Mouse (Mus musculus) myocyte (in vitro differentiated cells): ENCODE data around the gene Bola3. TPM values are rescaled to one million over a fixed set of nuclear protein-coding genes. Genes with fewer than 3 reads are reported as not detected.

Source experiments
- H3K27me3 ChIP-seq: one replicate; pipeline ENCODE4 v1.6.1; 2011; ENCODE audit not compliant: control insufficient read depth, insufficient read depth, insufficient read length
- H3K36me3 ChIP-seq: one replicate; pipeline ENCODE4 v1.6.1; 2011; ENCODE audit not compliant: control insufficient read depth, insufficient read depth
- H3K4me2 ChIP-seq: one replicate; pipeline ENCODE4 v1.6.1; 2011; ENCODE audit warnings: low read depth, control low read depth
- H3K4me3 ChIP-seq: one replicate; pipeline ENCODE4 v1.5.1; 2011; ENCODE audit warnings: mild to moderate bottlenecking, control low read depth, moderate library complexity
- H3K79me2 ChIP-seq: one replicate; pipeline ENCODE4 v1.6.1; 2011; ENCODE audit not compliant: control insufficient read depth, insufficient read depth
- H3ac ChIP-seq: one replicate; pipeline ENCODE4 v1.6.1; 2011; ENCODE audit not compliant: control insufficient read depth, insufficient read length
- CEBPB ChIP-seq: IDR thresholded peaks from 2 replicates; pipeline ENCODE4 v1.6.1; 2011; ENCODE audit warnings: mild to moderate bottlenecking, moderate library complexity; ENCODE audit not compliant: poor library complexity, insufficient read depth, severe bottlenecking
- E2F4 ChIP-seq: IDR thresholded peaks from one replicate; pipeline ENCODE4 v1.6.1; 2011; ENCODE audit warnings: mild to moderate bottlenecking, control low read depth, moderate library complexity; ENCODE audit not compliant: insufficient read depth
- MAX ChIP-seq: IDR thresholded peaks from one replicate; pipeline ENCODE4 v1.6.1; 2011; ENCODE audit warnings: low read depth, mild to moderate bottlenecking, control low read depth
- MYOD1 ChIP-seq, 3 experiments: IDR thresholded peaks; one replicate each; pipeline ENCODE4 v1.6.1; 2011; ENCODE audit warnings: control low read depth in 2 of 3, low read depth in 2 of 3, mild to moderate bottlenecking in 2 of 3, moderate library complexity in 1 of 3; ENCODE audit not compliant: insufficient read length in 2 of 3, control insufficient read depth in 1 of 3
- MYOG ChIP-seq, 3 experiments: IDR thresholded peaks; one replicate each; pipeline ENCODE4 v1.6.1; 2011; ENCODE audit warnings: control low read depth in 2 of 3, low read depth in 2 of 3, mild to moderate bottlenecking in 2 of 3; ENCODE audit not compliant: insufficient read length in 2 of 3, control insufficient read depth in 1 of 3, insufficient read depth in 1 of 3
- POLR2A ChIP-seq: IDR thresholded peaks from one replicate; pipeline ENCODE4 v1.6.1; 2011; ENCODE audit warnings: low read depth, mild to moderate bottlenecking, control low read depth, moderate library complexity; ENCODE audit not compliant: insufficient read length
- POLR2AphosphoS2 ChIP-seq: IDR thresholded peaks from one replicate; pipeline ENCODE4 v1.6.1; 2011; ENCODE audit warnings: low read depth, control low read depth; ENCODE audit not compliant: insufficient read length
- REST ChIP-seq: IDR thresholded peaks from one replicate; pipeline ENCODE4 v1.6.1; 2011; ENCODE audit warnings: mild to moderate bottlenecking, control low read depth, moderate library complexity; ENCODE audit not compliant: insufficient read depth, insufficient read length
- SRF ChIP-seq: IDR thresholded peaks from one replicate; pipeline ENCODE4 v1.6.1; 2011; ENCODE audit warnings: low read depth; ENCODE audit not compliant: control insufficient read depth, insufficient read length
- TCF12 ChIP-seq: IDR thresholded peaks from one replicate; pipeline ENCODE4 v1.6.1; 2011; ENCODE audit warnings: mild to moderate bottlenecking, control low read depth; ENCODE audit not compliant: poor library complexity, insufficient read depth, severe bottlenecking
- TCF3 ChIP-seq: IDR thresholded peaks from one replicate; pipeline ENCODE4 v1.6.1; 2011; ENCODE audit warnings: low read depth, control low read depth; ENCODE audit not compliant: insufficient read length
- USF1 ChIP-seq: IDR thresholded peaks from one replicate; pipeline ENCODE4 v1.6.1; 2011; ENCODE audit warnings: low read depth, mild to moderate bottlenecking, control low read depth, moderate library complexity
- polyA plus RNA-seq: library from polyadenylated mRNA; unstranded; fragments of >200 nt; fragmentation: generic; extraction: Trizol; gene quantifications from one replicate; pipeline ENCODE4 v1.2.1, GENCODE M21; 2012; ENCODE audit warnings: missing spikeins

The Bola3 gene
- polyA plus RNA-seq: 104 TPM

GRCm38 (mm10) chr6:83348873-83349272 is at the start of gene Bola3:
Bola3 (plus strand) TSS chr6:83349147.
- Histone ChIP-seq H3K79me2 (peaks cover 10% of the 10 kb centered on the region), H3K27me3 (no peaks in the 10 kb centered on the region), H3K4me3 (peak within 1 kb of the TSS; percentile 38), H3K36me3 (no peaks in the 10 kb centered on the region), H3ac (peak within 1 kb of the TSS; percentile 68), H3K4me2 (peak within 1 kb of the TSS; percentile 77)
- no peak for TF ChIP-seq MYOD1 (IDR thresholded peaks at IDR 0.05; ENCODE audit: control insufficient read depth in 1 of 3, insufficient read length in 2 of 3, low read depth in 2 of 3)
- no peak for TF ChIP-seq E2F4
- no peak for TF ChIP-seq REST
- no peak for TF ChIP-seq TCF3
- TF ChIP-seq USF1: no peak
- no peak for TF ChIP-seq TCF12
- no peak for TF ChIP-seq CEBPB
- TF ChIP-seq SRF: no peak
- TF ChIP-seq POLR2A: no peak
- no peak for TF ChIP-seq POLR2AphosphoS2
- TF ChIP-seq MAX: no peak
- no peak for TF ChIP-seq MYOG (IDR thresholded peaks at IDR 0.05; ENCODE audit: control insufficient read depth in 1 of 3, insufficient read depth in 1 of 3, insufficient read length in 2 of 3, low read depth in 2 of 3)

DNA sequence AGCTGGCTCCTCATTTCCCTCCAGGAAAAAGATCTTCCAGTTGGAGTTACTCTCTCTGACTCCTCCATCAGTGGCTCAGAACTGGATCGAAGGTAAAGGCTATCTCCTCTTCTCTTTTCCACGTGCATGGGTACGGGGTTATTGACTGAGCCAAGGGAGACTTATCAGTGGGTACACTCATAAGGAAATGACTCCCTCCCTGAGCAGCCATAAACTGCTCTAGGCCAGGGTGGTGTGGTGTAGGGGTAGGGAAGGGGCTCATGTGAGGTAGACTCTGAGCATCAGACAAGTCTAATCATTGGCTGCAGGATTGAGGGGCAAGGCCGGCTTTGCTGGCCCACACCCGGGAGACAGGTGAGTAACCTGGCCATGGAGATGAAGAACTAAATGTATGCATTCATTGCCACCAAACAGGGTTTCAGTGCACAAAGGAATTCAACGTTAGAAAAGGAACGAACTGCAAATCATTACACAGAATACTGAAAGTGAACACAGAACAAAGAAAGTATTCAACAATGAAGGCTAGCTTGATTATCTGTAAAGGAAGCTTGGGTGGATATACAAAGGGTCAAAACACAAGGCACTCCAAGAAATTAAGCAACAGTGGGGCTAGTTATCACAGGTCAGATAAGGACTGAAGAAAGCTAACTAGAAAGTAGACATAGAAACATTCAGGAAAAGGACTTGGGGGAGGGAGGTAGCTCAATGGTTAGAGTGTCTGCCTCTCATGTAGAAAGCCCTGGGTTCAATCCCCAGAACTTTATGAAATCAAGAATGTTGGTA is 48.3 kb upstream of the Bola3 start:
- Histone ChIP-seq H3K79me2 (no peaks in the 10 kb centered on the region), H3K27me3 (no peaks in the 10 kb centered on the region), H3K4me3 (no peak overlapping the region), H3K4me2 (no peak overlapping the region), H3ac (no peak overlapping the region), H3K36me3 (peaks cover 11% of the 10 kb centered on the region)
- no peak for TF ChIP-seq USF1
- TF ChIP-seq MAX: no peak
- TF ChIP-seq TCF3: no peak
- no peak for TF ChIP-seq TCF12
- TF ChIP-seq SRF: no peak
- no peak for TF ChIP-seq MYOG (IDR thresholded peaks at IDR 0.05; ENCODE audit: control insufficient read depth in 1 of 3, insufficient read depth in 1 of 3, insufficient read length in 2 of 3, low read depth in 2 of 3)
- TF ChIP-seq E2F4: no peak
- no peak for TF ChIP-seq POLR2A
- no peak for TF ChIP-seq REST
- TF ChIP-seq CEBPB: no peak
- no peak for TF ChIP-seq MYOD1 (IDR thresholded peaks at IDR 0.05; ENCODE audit: control insufficient read depth in 1 of 3, insufficient read length in 2 of 3, low read depth in 2 of 3)

- Histone ChIP-seq H3K36me3 (peaks cover 17% of the 10 kb centered on the region), H3K4me2 (no peak overlapping the region), H3K27me3 (no peaks in the 10 kb centered on the region), H3ac (no peak overlapping the region), H3K79me2 (no peaks in the 10 kb centered on the region), H3K4me3 (no peak overlapping the region)
- TF ChIP-seq MYOG (IDR thresholded peaks at IDR 0.05; ENCODE audit: control insufficient read depth in 1 of 3, insufficient read depth in 1 of 3, insufficient read length in 2 of 3, low read depth in 2 of 3) (no peak), SRF (no peak), TCF12 (no peak), POLR2A (no peak)
Measured at GRCm38 (mm10) chr6:83301294-83301693, 47.7 kb upstream of the Bola3 start.

- TF ChIP-seq TCF3: no peak
- TF ChIP-seq POLR2AphosphoS2: peak; percentile 23
- no peak overlapping the region for H3K4me2 ChIP-seq
- no peak overlapping the region for H3ac ChIP-seq
- no peaks in the 10 kb centered on the region for H3K27me3 ChIP-seq
- H3K36me3 ChIP-seq: peaks cover 27% of the 10 kb centered on the region
- no peaks in the 10 kb centered on the region for H3K79me2 ChIP-seq
- H3K4me3 ChIP-seq: no peak overlapping the region
Measured at GRCm38 (mm10) chr6:83302264-83302663, 46.7 kb upstream of the Bola3 start.

DNA sequence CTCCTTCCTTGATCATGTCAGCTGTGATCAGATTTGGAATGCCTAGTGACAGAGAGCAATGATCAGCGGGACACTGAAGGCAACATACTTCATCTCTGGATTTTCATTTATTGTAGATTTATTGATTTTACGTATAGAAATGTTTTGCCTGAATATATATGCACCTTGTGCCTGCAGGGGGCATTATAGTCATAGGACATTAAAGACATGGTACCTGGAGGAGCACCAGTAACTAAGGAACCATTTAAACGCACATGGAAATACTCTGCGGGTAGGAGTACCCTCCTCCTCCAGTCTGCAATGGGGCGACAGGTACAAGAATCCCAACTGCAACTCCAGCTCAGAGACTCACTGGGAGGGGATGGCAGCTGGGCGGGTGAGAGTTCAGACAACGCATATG is 39.9 kb upstream of the Bola3 start:
- TF ChIP-seq POLR2A (no peak), TCF3 (no peak)
- no peaks in the 10 kb centered on the region for H3K27me3 ChIP-seq
- no peak overlapping the region for H3ac ChIP-seq
- H3K4me3 ChIP-seq: no peak overlapping the region
- no peak overlapping the region for H3K4me2 ChIP-seq
- H3K36me3 ChIP-seq: peaks cover 92% of the 10 kb centered on the region
- peaks cover 19% of the 10 kb centered on the region for H3K79me2 ChIP-seq
